Mouse (Mus musculus) megakaryocyte, embryonic 14.5 days (primary cell): ENCODE measurements at regions not wholly inside any gene's neighbourhood (a gene's known extent, or its start where the extent isn't known, plus 50 kb on each side); places are given as distances from the start of the nearest gene placed in this dataset.
A peak's percentile ranks its signal among the peaks of the same experiment; 100 is the strongest.

Source experiments
- H3K27me3 ChIP-seq: replicated peaks from 2 replicates; pipeline ENCODE3; 2012; ENCODE audit warnings: inconsistent platforms
- H3K36me3 ChIP-seq: replicated peaks from 2 replicates; pipeline ENCODE3; 2012; ENCODE audit warnings: low read length, inconsistent platforms, mixed read lengths
- H3K4me1 ChIP-seq: 2 replicates; pipeline ENCODE4 v1.6.1; 2012; ENCODE audit warnings: inconsistent platforms
- H3K4me3 ChIP-seq: replicated peaks from 2 replicates; pipeline ENCODE3; 2012; ENCODE audit warnings: moderate library complexity, mild to moderate bottlenecking, inconsistent platforms
- H3K9me3 ChIP-seq: 2 replicates; pipeline ENCODE4 v1.6.1; 2012; ENCODE audit warnings: inconsistent platforms
- FLI1 ChIP-seq: IDR thresholded peaks from 2 replicates; pipeline ENCODE4 v1.6.1; 2012; ENCODE audit warnings: low read length, inconsistent platforms, mixed read lengths
- GATA1 ChIP-seq: IDR thresholded peaks from 3 replicates; pipeline ENCODE4 v1.6.1; 2012; ENCODE audit warnings: mixed read lengths, low read length, inconsistent platforms, borderline replicate concordance

DNA sequence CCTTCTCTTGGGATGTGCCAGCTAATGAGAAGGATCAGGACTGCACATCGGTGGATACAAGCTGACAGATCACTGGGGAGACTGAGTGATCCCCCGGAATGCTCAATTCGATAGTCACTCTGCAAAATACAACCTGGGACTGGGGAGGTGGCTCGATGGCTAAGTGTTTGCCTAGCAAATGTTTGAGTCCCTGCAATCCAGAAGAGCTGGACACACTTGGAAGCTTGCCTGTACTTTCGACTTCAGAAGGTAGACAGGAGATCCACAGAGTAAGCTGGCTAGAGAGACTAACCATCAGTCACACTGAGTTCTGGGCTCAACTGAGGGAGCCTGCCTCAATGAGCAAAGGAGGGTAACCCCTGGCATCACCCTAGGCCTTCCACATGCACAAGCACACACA, 69.7 kb downstream of the Rplp1 start:
- H3K4me3 ChIP-seq = no peak overlapping the region
- peaks cover 42% of the 10 kb centered on the region for H3K27me3 ChIP-seq
- no peaks in the 10 kb centered on the region for H3K4me1 ChIP-seq
- TF ChIP-seq GATA1 = no peak
- no peak for TF ChIP-seq FLI1
- no peaks in the 10 kb centered on the region; the same call in 1 of the 2 replicates for H3K9me3 ChIP-seq
- no peaks in the 10 kb centered on the region for H3K36me3 ChIP-seq

GRCm38 (mm10) chr9:61844141-61844540, 70.2 kb downstream of the Rplp1 start:
- Histone ChIP-seq H3K36me3 (no peaks in the 10 kb centered on the region), H3K27me3 (peaks cover 44% of the 10 kb centered on the region), H3K4me1 (no peaks in the 10 kb centered on the region), H3K4me3 (no peak overlapping the region), H3K9me3 (no peaks in the 10 kb centered on the region; the same call in 1 of the 2 replicates)
- TF ChIP-seq GATA1 = no peak
- TF ChIP-seq FLI1 = no peak

DNA sequence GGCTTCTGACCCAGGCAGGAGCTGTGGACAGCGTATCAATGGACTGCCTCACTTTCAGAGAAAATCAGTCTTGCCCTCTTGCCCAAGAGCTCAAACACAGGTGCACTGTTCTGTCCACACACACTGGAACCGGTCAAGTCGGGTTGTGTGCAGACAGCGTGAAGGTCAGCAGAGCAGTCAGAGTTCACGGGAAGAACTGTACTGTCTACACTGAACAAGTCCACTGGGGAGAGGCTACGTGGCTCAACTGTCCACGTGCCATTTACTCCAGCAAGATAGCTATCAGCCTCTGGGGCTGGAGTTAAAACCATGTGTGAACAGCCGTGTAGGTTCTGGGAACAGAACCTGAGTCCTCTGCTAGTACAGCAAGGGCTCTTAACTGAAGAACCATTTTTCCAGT, 70.8 kb downstream of the Rplp1 start:
- H3K9me3 ChIP-seq = no peaks in the 10 kb centered on the region; the same call in 1 of the 2 replicates
- no peak for TF ChIP-seq FLI1
- TF ChIP-seq GATA1 = no peak
- no peak overlapping the region for H3K4me3 ChIP-seq
- H3K36me3 ChIP-seq = no peaks in the 10 kb centered on the region
- peaks cover 42% of the 10 kb centered on the region for H3K27me3 ChIP-seq
- H3K4me1 ChIP-seq = no peaks in the 10 kb centered on the region

GRCm38 (mm10) chr9:61842384-61842783, 72.0 kb downstream of the Rplp1 start:
- no peaks in the 10 kb centered on the region; the same call in 1 of the 2 replicates for H3K9me3 ChIP-seq
- TF ChIP-seq GATA1 = no peak
- TF ChIP-seq FLI1 = no peak
- H3K4me3 ChIP-seq = no peak overlapping the region
- H3K27me3 ChIP-seq = peaks cover 40% of the 10 kb centered on the region
- no peaks in the 10 kb centered on the region for H3K36me3 ChIP-seq
- H3K4me1 ChIP-seq = no peaks in the 10 kb centered on the region

- H3K4me1 ChIP-seq = no peaks in the 10 kb centered on the region
- TF ChIP-seq FLI1 = no peak
- TF ChIP-seq GATA1 = no peak
- no peaks in the 10 kb centered on the region for H3K9me3 ChIP-seq
- H3K4me3 ChIP-seq = no peak overlapping the region
- no peaks in the 10 kb centered on the region for H3K36me3 ChIP-seq
- peaks cover 33% of the 10 kb centered on the region for H3K27me3 ChIP-seq
These were observed 73.1 kb downstream of the Rplp1 start for GRCm38 (mm10) chr9:61841222-61841621.

DNA sequence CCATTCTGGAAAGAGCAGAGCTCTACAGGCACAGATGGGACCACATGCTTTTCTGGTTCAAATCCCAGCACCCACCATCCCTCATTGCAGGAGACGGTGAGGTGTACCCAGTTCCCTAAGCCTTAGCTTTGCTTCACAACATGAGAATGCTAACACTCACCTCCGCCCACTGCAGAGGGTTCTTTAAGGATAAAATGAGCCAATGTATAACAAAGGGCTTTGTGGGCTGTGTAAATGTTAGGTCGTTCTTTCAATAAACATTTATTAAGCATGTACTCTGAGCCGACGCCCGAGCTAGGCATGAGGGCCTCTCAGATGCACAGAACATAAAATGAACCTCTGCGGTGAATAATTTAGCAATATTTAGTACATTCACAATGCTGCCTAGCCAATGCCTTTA, 74.0 kb downstream of the Rplp1 start:
- peaks cover 35% of the 10 kb centered on the region for H3K27me3 ChIP-seq
- no peaks in the 10 kb centered on the region for H3K36me3 ChIP-seq
- TF ChIP-seq FLI1 = no peak
- no peak for TF ChIP-seq GATA1
- H3K9me3 ChIP-seq = 0 out of 2 replicates have a peak, but pooled peaks cover 5% of the 10 kb centered on the region
- H3K4me3 ChIP-seq = no peak overlapping the region
- H3K4me1 ChIP-seq = no peaks in the 10 kb centered on the region

DNA sequence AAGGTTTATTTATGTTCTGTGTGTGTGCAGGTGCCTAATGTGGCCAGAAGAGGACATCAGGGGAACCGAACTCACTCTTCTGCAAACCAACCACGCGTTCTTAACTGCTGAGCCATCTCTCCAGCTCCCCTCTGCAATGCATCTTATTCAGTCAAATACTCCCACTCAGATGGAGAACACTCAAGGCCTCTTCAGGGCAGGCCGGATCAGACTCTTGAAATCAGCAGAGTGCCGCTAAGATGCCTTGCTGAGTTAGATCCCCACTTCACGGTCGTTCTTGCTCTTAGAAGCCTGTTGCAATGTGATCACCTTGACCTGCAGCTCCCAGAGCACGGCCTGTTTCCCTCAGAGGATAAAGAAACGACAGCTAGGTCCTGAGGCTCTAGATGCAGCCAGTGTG, 81.1 kb downstream of the Rplp1 start:
- H3K36me3 ChIP-seq = no peaks in the 10 kb centered on the region
- H3K9me3 ChIP-seq = 0 out of 2 replicates have a peak, but pooled peaks cover 5% of the 10 kb centered on the region
- TF ChIP-seq FLI1 = no peak
- no peak for TF ChIP-seq GATA1
- H3K27me3 ChIP-seq = peaks cover 49% of the 10 kb centered on the region
- no peaks in the 10 kb centered on the region; the same call in 1 of the 2 replicates for H3K4me1 ChIP-seq
- no peak overlapping the region for H3K4me3 ChIP-seq

DNA sequence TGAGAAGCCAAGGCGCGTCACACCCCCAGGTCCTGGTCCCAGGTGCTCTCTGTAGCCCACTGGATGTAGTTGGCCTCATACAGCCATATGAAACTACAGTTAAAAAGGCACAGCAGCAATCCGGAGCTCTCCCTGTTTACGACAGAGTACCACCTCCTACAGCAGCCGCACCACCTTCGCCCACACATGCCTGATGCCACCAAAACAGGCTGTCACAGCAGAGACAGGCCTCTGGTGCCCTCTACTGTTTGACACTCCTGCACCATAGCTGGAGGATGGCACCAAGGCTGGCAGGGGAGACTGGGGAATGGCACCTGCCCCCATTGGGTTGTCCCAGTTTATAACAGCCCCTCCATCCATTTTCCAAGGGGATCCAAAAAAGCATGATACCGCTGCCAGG, 84.1 kb downstream of the Rplp1 start:
- TF ChIP-seq GATA1 (no peak), FLI1 (no peak)
- Histone ChIP-seq H3K27me3 (peaks cover 63% of the 10 kb centered on the region), H3K9me3 (peaks cover 4% of the 10 kb centered on the region), H3K4me3 (peak overlapping the region; percentile 12), H3K36me3 (no peaks in the 10 kb centered on the region), H3K4me1 (peaks cover 6% of the 10 kb centered on the region; the same call in 1 of the 2 replicates)

DNA sequence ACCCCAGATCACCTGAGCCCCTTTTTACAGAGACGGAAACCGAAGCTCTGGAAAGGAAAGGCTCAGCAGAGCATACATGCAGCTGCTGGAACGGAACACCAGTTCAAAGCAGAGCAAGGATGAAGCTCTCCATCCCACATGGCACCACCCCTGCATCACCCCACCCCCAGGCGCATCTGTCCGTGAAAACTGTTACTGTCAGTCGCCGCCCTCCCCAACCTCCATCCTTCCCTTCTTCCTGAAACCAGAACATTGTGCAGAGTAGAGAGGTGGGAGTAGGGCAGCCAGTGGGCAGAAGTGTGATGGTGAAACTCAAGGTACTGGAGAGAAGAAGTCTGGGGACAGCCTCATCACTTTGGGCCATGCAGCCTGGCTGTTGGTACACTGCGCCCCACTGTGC, 84.6 kb downstream of the Rplp1 start:
- Histone ChIP-seq H3K9me3 (peaks cover 4% of the 10 kb centered on the region), H3K4me3 (no peak overlapping the region), H3K4me1 (peaks cover 6% of the 10 kb centered on the region; the same call in 1 of the 2 replicates), H3K27me3 (peaks cover 58% of the 10 kb centered on the region), H3K36me3 (no peaks in the 10 kb centered on the region)
- TF ChIP-seq FLI1 (no peak), GATA1 (no peak)

- H3K27me3 ChIP-seq = peaks cover 55% of the 10 kb centered on the region
- no peak overlapping the region for H3K4me3 ChIP-seq
- H3K36me3 ChIP-seq = no peaks in the 10 kb centered on the region
These were observed 85.0 kb downstream of the Rplp1 start for GRCm38 (mm10) chr9:61829301-61829700.

More at GRCm38 (mm10) chr9:61829301-61829700, 85.0 kb downstream of the Rplp1 start:
- Histone ChIP-seq H3K9me3 (peaks cover 4% of the 10 kb centered on the region), H3K4me1 (peaks cover 6% of the 10 kb centered on the region; the same call in 1 of the 2 replicates)
- TF ChIP-seq GATA1 (no peak), FLI1 (no peak)
